Mouse (Mus musculus) right cerebral cortex, postnatal 4 days (tissue): ENCODE data around the gene Olfr1040.
"Not testable (repeated sequence)": the region's sequence is repeated elsewhere in the genome, so short reads cannot be mapped to it uniquely, and the experiment has no call there.

Experiments
- DNase-seq: peaks from one replicate; pipeline ENCODE4 v3.0.0-alpha.2; 2022

Olfr1040 gene

GRCm38 (mm10) chr2:86146632-86147031 lies at the start of gene Olfr1040:
TSS of gene Olfr1040 (minus strand) at chr2:86146732.
- DNase-seq, result no peak

GRCm38 (mm10) chr2:86195863-86196262 lies 49.3 kb upstream of the Olfr1040 start:
- DNase-seq, result no peak

- no peak for DNase-seq
These were observed 39.1 kb upstream of the Olfr1040 start, which contains the start of gene Olfr52 for GRCm38 (mm10) chr2:86185583-86185982. TSS of gene Olfr52 (minus strand) at chr2:86185683.

- DNase-seq, result no peak
These were observed 33.4 kb upstream of the Olfr1040 start for GRCm38 (mm10) chr2:86179950-86180349.

- no peak for DNase-seq
These were observed 31.2 kb upstream of the Olfr1040 start, which contains the start of gene Olfr1044 for GRCm38 (mm10) chr2:86177720-86178119. TSS of gene Olfr1044 (minus strand) at chr2:86177820.

GRCm38 (mm10) chr2:86175422-86175821 lies 28.9 kb upstream of the Olfr1040 start:
- DNase-seq, result not testable (repeated sequence)

GRCm38 (mm10) chr2:86167422-86167821 lies 20.9 kb upstream of the Olfr1040 start, which contains the start of gene Olfr1043:
TSS of gene Olfr1043 (minus strand) at chr2:86167522.
- no peak for DNase-seq

GRCm38 (mm10) chr2:86161738-86162137 lies 15.2 kb upstream of the Olfr1040 start, which contains the start of gene Olfr1042:
TSS of gene Olfr1042 (minus strand) at chr2:86161838.
- DNase-seq, result no peak

- no peak for DNase-seq
These were observed 10.7 kb downstream of the Olfr1040 start, which contains the start of gene Olfr1039 for GRCm38 (mm10) chr2:86135828-86136227. TSS of gene Olfr1039 (minus strand) at chr2:86135928.
